Mouse (Mus musculus) liver, embryonic 13.5 days (tissue): Measurements from ENCODE around the gene Nell1. TPM values are rescaled to one million over a fixed set of nuclear protein-coding genes. Genes with fewer than 3 reads are reported as not detected.

ENCODE experiments used
- ATAC-seq: fragments of 200-750 bp; cut with Nextera tagmentation; 2 replicates; pipeline ENCODE4 v1.8.0; 2017; ENCODE audit warnings: low read depth, mild to moderate bottlenecking, moderate number of reproducible peaks, moderate library complexity
- DNase-seq: peaks from one replicate; pipeline ENCODE4 v3.0.0; 2022
- H3K27ac ChIP-seq: fragments of 300-500 bp; sonication (generic); 2 replicates; pipeline ENCODE4 v1.5.1; 2015; ENCODE audit warnings: moderate library complexity, mild to moderate bottlenecking, inconsistent platforms
- H3K27me3 ChIP-seq: fragments of 300-500 bp; sonication (generic); 2 replicates; pipeline ENCODE4 v1.6.1; 2015; ENCODE audit warnings: mild to moderate bottlenecking, inconsistent platforms
- H3K36me3 ChIP-seq: fragments of 300-500 bp; sonication (generic); 2 replicates; pipeline ENCODE4 v1.6.1; 2015; ENCODE audit warnings: mild to moderate bottlenecking, inconsistent platforms
- H3K4me1 ChIP-seq: fragments of 300-500 bp; sonication (generic); replicated peaks from 2 replicates; pipeline ENCODE4 v1.6.1; 2015; ENCODE audit warnings: inconsistent platforms
- H3K4me2 ChIP-seq: fragments of 300-500 bp; sonication (generic); 2 replicates; pipeline ENCODE4 v1.6.1; 2015; ENCODE audit warnings: inconsistent platforms, mild to moderate bottlenecking, moderate library complexity
- H3K4me3 ChIP-seq: fragments of 300-500 bp; sonication (generic); replicated peaks from 2 replicates; pipeline ENCODE4 v1.5.1; 2015; ENCODE audit warnings: mild to moderate bottlenecking, inconsistent platforms
- H3K9ac ChIP-seq: fragments of 300-500 bp; sonication (generic); 2 replicates; pipeline ENCODE4 v1.6.1; 2015; ENCODE audit warnings: mild to moderate bottlenecking, inconsistent platforms
- H3K9me3 ChIP-seq: fragments of 300-500 bp; sonication (generic); replicated peaks from 2 replicates; pipeline ENCODE4 v1.6.1; 2016; ENCODE audit warnings: inconsistent platforms
- WGBS: fragments of 180-500 bp; shearing (Covaris S2); methylation state at CpG from one replicate; pipeline ENCODE4 v1.1.7; 2015; ENCODE audit not compliant: insufficient replicate concordance; 5-methylcytosine and 5-hydroxymethylcytosine counted together
- polyA plus RNA-seq: library from polyadenylated mRNA; unstranded; fragments of >200 nt; fragmentation: Nextera tagmentation; extraction: Ambion mirVana; gene quantifications from 2 replicates; pipeline ENCODE4 v1.2.1, GENCODE M21; 2015

Gene Nell1
- polyA plus RNA-seq, 1 experiment from 2014 or later = 0.12 TPM

DNA sequence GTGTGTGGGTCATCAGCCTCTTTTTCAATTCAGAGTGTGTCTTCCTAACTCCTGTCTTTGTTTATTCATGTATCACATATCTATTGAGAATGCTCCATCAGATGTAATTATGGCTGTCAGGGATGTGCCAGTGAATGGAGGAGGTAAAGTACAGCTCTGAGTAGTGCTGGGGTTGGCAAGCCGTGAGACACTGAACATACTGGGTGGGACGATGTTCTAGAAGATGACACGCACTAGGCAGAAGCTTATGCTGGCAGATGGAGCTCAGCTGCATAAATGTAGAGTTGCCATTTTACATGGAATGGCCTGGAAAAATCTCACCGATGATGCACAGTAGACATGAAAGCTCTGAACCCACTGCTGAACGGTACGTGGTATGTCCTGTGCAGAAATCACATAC is 493.1 kb downstream of the Nell1 start:
- no peak for DNase-seq
- H3K27ac ChIP-seq = no peak overlapping the region
- H3K4me2 ChIP-seq = no peak overlapping the region
- no peaks in the 10 kb centered on the region for H3K36me3 ChIP-seq
- H3K9ac ChIP-seq = no peak overlapping the region
- 0 out of 2 replicates have a peak, but pooled peaks cover 3% of the 10 kb centered on the region for H3K9me3 ChIP-seq
- no peaks in the 10 kb centered on the region for H3K27me3 ChIP-seq
- no peaks in the 10 kb centered on the region for H3K4me1 ChIP-seq
- 76% methylated on average over 6 of the region's 6 CpGs for WGBS
- no peak overlapping the region for H3K4me3 ChIP-seq
- ATAC-seq = no peak

DNA sequence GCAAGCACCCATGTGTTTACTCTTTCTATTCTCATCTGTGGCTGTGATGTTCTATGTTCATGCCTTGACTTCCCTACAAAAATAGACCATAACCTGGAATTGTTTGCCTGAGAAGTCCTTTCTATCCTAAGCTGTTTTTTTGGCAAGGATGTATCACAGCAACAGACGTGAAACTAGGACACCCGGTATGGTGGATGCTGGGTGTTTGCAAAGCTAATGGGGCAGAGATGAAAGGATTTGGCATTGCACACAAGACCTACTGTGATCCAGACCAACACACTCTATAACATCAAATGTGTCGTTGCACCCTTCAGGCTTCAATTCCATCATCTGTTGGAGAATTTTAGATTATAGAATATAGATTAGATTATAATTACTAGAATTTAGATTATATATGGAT is 495.9 kb downstream of the Nell1 start:
- 65% methylated on average over 3 of the region's 3 CpGs for WGBS
- DNase-seq (no peak), ATAC-seq (no peak)
- H3K27me3 ChIP-seq = no peaks in the 10 kb centered on the region
- H3K4me1 ChIP-seq = no peaks in the 10 kb centered on the region
- H3K9me3 ChIP-seq = 0 out of 2 replicates have a peak, but pooled peaks cover 3% of the 10 kb centered on the region
- no peak overlapping the region for H3K4me2 ChIP-seq
- H3K4me3 ChIP-seq = no peak overlapping the region
- H3K27ac ChIP-seq = no peak overlapping the region
- H3K9ac ChIP-seq = no peak overlapping the region
- no peaks in the 10 kb centered on the region for H3K36me3 ChIP-seq

DNA sequence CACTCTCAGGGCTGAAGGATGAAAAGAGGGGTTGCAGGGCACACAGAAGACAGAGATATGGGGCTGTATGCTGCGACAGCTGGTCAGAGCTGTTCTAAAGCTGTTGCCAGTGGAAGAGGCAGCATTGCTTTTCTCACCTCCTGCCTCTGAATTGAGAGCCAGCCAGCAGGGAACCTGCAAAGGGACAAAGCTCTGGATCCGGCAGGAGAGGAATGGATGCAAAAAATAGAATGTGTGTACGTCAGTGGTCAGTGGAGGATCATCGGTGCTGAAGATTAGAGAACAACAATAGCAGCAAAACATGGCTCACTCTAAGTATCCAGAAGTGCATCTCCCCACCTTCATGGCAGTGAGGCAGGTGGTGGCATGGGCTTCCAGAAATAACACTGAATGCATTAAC is 507.3 kb downstream of the Nell1 start:
- no peaks in the 10 kb centered on the region for H3K36me3 ChIP-seq
- no peaks in the 10 kb centered on the region for H3K27me3 ChIP-seq
- H3K9ac ChIP-seq = no peak overlapping the region
- 60% methylated on average over 4 of the region's 4 CpGs for WGBS
- no peak overlapping the region for H3K27ac ChIP-seq
- H3K4me3 ChIP-seq = no peak overlapping the region
- H3K4me1 ChIP-seq = no peaks in the 10 kb centered on the region
- ATAC-seq (no peak), DNase-seq (no peak)
- no peaks in the 10 kb centered on the region for H3K9me3 ChIP-seq
- H3K4me2 ChIP-seq = no peak overlapping the region

DNA sequence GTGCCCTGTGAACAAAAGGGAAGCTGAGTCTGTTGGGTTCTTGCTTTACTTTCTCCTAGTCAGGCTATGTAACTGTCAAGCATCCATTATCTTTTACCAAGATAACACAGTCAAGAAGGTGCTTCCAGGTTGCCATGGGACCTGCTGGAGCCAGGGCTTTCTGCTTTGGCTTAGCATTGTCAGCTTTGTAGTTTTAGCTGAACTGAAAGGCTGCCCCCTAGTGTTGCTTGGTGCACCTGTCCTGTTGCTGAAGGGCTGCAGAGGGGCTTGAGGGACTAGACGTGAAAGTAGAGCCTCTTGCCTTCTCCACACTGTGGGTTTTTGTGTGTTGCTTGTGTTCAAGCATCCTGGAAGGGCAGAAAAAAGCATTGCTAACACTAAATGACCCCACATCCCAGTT is 510.6 kb downstream of the Nell1 start:
- Histone ChIP-seq H3K27me3 (no peaks in the 10 kb centered on the region), H3K9me3 (no peaks in the 10 kb centered on the region), H3K27ac (no peak overlapping the region), H3K4me2 (no peak overlapping the region), H3K36me3 (no peaks in the 10 kb centered on the region), H3K4me1 (no peaks in the 10 kb centered on the region), H3K9ac (no peak overlapping the region), H3K4me3 (no peak overlapping the region)
- ATAC-seq (no peak), DNase-seq (no peak)
- WGBS = 15% methylated on average over 1 of the region's 1 CpGs

DNA sequence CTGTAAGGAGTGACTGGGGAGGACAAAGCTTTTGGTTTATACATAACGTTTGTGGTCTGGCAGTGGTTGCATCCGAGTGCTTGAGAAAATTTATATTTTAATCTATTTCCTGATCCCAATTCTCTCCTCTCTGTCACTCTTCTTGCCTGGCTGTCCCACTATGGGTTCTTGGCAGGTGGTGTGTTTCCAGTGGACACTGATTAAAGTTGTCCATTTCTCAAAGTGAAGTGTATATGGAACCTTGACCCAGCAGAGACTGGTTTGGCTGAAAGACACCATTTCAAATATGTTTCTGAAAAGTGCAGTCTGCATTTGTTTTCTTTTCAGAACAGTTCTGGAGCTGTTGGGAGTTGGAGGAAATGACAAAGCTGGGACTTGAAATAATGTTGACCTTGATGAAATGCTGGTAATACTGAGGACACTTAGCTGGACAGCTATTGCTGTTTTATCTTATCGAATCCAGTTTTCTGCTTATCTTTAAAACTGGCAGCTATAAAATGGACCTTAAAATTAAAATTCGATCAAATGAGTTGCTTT is 512.3 kb downstream of the Nell1 start:
- Histone ChIP-seq H3K27ac (no peak overlapping the region), H3K4me3 (no peak overlapping the region), H3K4me1 (no peaks in the 10 kb centered on the region), H3K4me2 (no peak overlapping the region), H3K27me3 (no peaks in the 10 kb centered on the region), H3K9me3 (no peaks in the 10 kb centered on the region), H3K36me3 (no peaks in the 10 kb centered on the region), H3K9ac (no peak overlapping the region)
- 68% methylated on average over 4 of the region's 4 CpGs for WGBS
- DNase-seq (no peak), ATAC-seq (no peak)

DNA sequence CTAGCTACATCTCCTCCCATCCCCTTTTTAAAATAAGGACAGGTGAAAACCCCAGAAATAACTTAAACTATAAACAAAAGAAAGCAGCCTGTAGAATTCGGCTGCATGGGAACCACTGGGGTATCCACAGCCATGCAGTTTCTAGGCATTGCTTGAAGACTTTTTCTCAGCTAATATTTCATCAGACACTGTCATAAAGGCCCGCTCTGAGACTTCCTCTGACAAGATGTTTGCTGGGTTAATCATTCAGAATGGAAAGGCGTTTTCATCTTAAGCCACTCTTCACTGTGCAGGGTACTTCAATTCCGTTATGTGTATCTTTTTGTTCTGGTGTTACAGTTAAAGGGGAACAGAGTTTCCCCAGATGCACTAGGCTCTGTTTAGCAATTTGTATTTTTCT is 526.9 kb downstream of the Nell1 start:
- no peak overlapping the region for H3K4me3 ChIP-seq
- DNase-seq (no peak), ATAC-seq (no peak)
- WGBS = 45% methylated on average over 4 of the region's 4 CpGs
- no peaks in the 10 kb centered on the region for H3K4me1 ChIP-seq
- no peak overlapping the region for H3K9ac ChIP-seq
- no peak overlapping the region for H3K27ac ChIP-seq
- no peaks in the 10 kb centered on the region for H3K36me3 ChIP-seq
- H3K27me3 ChIP-seq = no peaks in the 10 kb centered on the region
- no peaks in the 10 kb centered on the region for H3K9me3 ChIP-seq
- H3K4me2 ChIP-seq = no peak overlapping the region

DNA sequence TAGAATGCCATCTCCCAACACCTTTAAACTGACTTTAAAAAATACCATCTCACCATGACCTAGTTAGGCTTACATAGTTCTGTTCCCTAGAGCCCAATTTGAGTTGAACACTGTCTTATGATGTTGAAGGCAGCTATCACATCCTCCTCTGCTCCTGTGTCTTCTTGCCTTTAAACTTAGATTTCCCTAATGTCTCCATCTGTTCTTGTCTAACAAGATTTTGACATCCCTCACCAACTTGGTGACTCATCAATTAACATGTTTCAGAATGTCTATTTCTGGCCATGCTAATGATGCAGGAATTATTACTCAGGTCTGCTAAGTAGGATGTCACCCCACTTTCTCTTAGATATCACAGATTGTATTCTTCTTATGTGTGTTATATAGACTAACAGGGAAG is 532.4 kb downstream of the Nell1 start:
- DNase-seq (no peak), ATAC-seq (no peak)
- Histone ChIP-seq H3K4me1 (no peaks in the 10 kb centered on the region), H3K4me3 (no peak overlapping the region), H3K36me3 (no peaks in the 10 kb centered on the region), H3K4me2 (no peak overlapping the region), H3K27me3 (no peaks in the 10 kb centered on the region), H3K27ac (no peak overlapping the region), H3K9me3 (no peaks in the 10 kb centered on the region), H3K9ac (no peak overlapping the region)

DNA sequence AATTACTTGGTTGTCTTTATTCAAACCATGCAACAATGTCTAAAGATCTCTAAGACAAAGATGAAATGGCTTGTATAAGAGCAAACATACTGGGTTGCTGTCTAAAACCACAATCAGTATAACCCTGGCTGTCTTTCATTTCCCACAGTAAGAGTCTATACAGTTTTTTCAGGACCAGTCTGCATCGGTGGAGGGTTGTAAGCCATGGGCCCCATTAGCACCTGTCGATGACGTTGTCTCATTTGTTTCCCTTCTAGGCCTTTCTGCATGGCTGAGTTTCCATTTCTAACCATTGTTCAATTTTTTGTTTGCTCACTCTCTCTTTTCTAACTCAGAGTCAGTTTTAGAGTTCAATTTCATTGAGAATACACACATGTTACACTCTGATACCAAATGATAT is 540.2 kb downstream of the Nell1 start:
- H3K9ac ChIP-seq = no peak overlapping the region
- no peaks in the 10 kb centered on the region for H3K27me3 ChIP-seq
- no peak overlapping the region for H3K4me3 ChIP-seq
- H3K4me1 ChIP-seq = no peaks in the 10 kb centered on the region
- DNase-seq (no peak), ATAC-seq (no peak)
- 74% methylated on average over 3 of the region's 3 CpGs for WGBS
- H3K36me3 ChIP-seq = no peaks in the 10 kb centered on the region
- H3K4me2 ChIP-seq = no peak overlapping the region
- no peak overlapping the region for H3K27ac ChIP-seq
- no peaks in the 10 kb centered on the region for H3K9me3 ChIP-seq

DNA sequence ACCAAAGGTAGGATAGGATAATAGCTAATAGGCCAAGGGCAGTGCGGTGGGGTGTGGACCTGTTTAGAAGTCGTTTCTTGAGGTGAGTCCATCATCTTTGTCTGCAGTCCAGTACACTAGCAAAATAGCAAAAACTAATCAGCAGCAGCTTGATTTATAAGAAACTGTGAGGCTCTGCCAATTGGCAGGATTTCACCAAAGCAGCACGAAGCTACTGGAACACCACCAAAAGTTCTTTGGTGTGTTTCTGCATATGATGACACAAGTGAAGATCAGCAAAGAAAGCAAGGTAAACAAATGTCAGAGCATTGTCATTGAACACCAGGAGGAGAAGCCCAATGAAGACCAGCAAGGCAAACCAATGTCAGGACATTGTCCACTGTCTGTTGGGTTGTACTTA is 542.0 kb downstream of the Nell1 start:
- Histone ChIP-seq H3K4me1 (no peaks in the 10 kb centered on the region), H3K4me2 (no peak overlapping the region), H3K27ac (no peak overlapping the region), H3K9ac (no peak overlapping the region), H3K9me3 (no peaks in the 10 kb centered on the region), H3K36me3 (no peaks in the 10 kb centered on the region), H3K4me3 (no peak overlapping the region), H3K27me3 (no peaks in the 10 kb centered on the region)
- 57% methylated on average over 3 of the region's 3 CpGs for WGBS
- DNase-seq (no peak), ATAC-seq (no peak)

DNA sequence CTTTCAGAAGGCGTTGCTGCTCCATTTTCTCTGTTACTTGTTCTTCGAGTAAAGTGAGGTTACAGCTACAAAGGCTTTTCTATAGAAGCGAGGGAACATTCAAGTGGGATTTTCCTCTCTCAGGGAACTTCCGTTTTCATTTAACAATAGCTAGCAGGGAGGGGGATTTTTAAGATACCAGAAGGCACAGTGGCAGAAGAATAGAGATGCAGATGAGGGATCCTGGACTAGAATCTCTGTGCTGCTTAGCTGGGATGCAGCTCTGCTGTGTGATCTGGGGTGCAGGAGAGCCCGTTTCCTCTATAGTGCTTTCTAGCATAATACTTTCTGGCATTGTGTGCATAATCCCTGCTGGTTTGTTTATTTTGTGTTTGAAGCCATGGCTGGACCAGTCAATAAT is 568.7 kb downstream of the Nell1 start:
- 38% methylated on average over 5 of the region's 5 CpGs for WGBS

DNA sequence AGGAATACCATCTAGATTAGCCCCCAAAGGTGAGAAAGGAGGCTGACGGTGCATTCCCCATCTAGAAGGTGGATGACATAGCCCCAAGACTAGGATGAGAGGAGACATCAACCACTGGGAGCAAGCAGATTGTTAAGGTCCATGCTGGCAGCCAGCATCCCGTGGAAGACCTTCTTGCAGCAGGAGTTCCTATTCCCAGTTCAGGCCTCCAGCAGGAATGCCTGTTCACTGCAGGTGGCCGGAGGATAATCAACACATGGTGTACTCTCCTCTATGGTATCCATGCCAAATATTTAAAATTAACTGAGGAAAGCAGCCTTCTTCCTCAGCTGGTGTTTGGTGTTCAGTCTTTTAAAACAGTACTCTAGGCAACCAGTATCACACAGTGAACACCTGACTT is 574.9 kb downstream of the Nell1 start:
- Histone ChIP-seq H3K4me3 (no peak overlapping the region), H3K4me1 (no peaks in the 10 kb centered on the region), H3K27me3 (no peaks in the 10 kb centered on the region), H3K4me2 (no peak overlapping the region), H3K27ac (no peak overlapping the region), H3K9ac (no peak overlapping the region), H3K9me3 (no peaks in the 10 kb centered on the region), H3K36me3 (no peaks in the 10 kb centered on the region)
- WGBS = 50% methylated on average over 3 of the region's 3 CpGs
- ATAC-seq (no peak), DNase-seq (no peak)

More for the DNA sequence above, 568.7 kb downstream of the Nell1 start:
- DNase-seq (no peak), ATAC-seq (no peak)
- no peak overlapping the region for H3K4me3 ChIP-seq
- no peaks in the 10 kb centered on the region for H3K27me3 ChIP-seq
- no peaks in the 10 kb centered on the region for H3K36me3 ChIP-seq
- no peaks in the 10 kb centered on the region for H3K9me3 ChIP-seq
- no peak overlapping the region for H3K9ac ChIP-seq
- no peaks in the 10 kb centered on the region for H3K4me1 ChIP-seq
- H3K4me2 ChIP-seq = no peak overlapping the region
- H3K27ac ChIP-seq = no peak overlapping the region

DNA sequence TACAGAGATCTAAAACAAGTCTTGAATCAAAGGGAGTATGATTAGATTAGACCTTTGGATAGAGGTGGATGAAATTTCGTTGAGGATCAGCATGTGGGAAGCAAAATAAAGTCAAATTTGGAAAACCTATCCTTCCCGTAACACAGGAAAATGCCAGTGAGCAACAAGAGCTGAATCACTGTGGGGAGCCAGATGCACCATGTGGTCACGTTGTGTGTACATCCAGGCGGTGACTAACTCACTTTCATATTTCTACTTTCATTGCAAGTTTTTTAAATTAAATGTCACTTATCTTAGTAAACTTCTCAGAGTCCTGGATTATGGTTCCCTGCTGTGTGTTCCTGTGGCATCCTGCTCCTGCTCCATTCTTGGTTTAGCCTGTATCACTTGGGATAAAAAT is 576.8 kb downstream of the Nell1 start:
- Histone ChIP-seq H3K4me1 (no peaks in the 10 kb centered on the region), H3K9me3 (no peaks in the 10 kb centered on the region), H3K4me3 (no peak overlapping the region), H3K27me3 (no peaks in the 10 kb centered on the region), H3K4me2 (no peak overlapping the region), H3K9ac (no peak overlapping the region), H3K36me3 (no peaks in the 10 kb centered on the region), H3K27ac (no peak overlapping the region)
- ATAC-seq = no peak
- no peak for DNase-seq
- 62% methylated on average over 4 of the region's 4 CpGs for WGBS
